Mouse (Mus musculus) v-Abl transformed pro-B cells (cell line): Measurements from ENCODE around the gene Cntln.

ENCODE experiments used
- in situ Hi-C, 2 experiments: fragments of 400-800 bp; cut with MboI; formaldehyde crosslinking; loops; one replicate each; pipeline ENCODE4 v1.15.1; 2025; ENCODE audit not compliant: unreplicated experiment in 2 of 2

The Cntln gene

DNA sequence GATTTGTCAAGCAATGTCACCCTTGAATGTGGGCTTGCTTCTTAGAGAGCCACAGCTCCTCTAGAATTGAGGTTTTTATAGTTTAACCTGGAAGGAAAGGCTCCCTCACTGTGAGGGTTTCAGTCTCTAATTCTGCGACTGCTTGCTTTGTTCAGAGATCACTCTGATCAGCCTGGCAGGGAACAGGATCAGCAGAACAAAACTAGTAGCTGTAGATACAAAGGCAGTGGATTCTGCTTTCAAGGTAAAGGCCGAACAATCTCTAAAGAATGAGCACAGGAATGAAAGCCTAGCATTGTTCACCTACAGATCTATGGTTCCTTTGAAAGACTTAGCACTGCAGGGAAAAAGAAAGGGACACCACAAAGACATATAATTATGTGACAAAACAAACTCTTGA, 161.6 kb downstream of the Cntln start:
- in situ Hi-C loops = no loop called here

DNA sequence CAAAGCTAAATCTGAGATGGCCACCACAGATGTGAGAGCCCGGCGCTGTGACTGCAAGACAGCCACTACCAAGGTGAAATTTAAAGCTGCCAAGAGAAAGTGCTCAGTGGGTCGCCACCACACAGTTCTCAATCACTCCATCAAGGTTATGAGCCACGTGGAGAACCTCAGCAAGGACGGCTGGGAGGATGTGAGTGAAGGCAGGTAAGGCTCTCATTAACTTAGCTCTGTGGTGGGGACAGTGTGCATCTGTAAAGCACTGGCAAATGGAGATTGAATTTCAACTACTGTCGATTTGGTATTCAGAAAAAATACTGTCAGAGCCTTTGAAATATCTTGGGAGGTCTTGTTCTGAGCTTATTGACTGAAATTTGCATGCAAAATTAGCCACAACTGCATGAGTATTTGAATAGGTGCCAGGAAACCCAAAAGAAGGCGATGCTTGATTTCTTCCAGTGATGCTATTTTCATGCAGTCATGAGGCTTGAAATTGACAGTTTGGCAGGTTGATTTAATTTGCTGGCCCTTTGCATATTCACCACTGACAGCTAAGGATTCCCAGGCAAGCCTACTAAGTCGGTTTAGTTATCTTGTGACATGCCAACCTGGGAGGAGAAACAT, 165.9 kb downstream of the Cntln start:
- in situ Hi-C loops = no loop called here

DNA sequence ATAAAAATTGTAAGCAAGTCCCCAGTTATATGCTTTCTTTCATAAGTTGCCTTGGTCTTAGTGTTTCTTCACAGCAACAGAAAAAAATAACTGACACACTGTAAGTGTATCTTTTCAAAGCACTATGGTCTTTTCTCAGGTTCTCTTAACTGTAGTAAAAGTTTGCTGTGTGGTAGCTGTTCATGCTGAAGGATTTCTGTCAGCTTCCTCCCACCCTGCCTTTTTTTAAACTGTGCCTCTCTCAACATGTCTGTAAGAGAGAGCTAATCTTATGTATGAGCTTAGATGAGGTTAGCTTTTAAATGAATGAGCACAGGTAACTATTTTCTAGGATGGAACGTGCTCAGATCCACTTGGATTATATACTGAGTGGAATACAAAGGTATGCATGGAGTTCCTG, 170.5 kb downstream of the Cntln start:
- in situ Hi-C loops = no loop called here

DNA sequence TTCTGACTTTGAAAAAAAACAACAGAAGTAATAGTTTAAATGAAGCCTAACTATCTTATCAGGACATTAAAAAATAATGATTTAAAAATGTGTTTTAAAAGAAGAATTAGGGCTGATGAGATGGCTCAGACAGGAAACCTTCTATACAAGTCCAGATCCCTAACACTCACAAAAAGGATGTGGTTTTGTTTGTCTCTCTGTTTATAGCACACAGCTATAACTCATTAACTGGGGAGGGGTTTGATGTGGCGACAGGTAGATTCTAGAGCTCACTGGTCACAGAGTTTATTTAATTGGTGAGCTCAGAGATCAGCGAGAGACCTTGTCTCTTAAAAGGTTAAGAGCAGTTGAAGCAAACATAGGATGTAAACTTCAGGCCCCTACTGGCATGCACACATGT, 175.5 kb downstream of the Cntln start:
- in situ Hi-C loops = no loop called here

DNA sequence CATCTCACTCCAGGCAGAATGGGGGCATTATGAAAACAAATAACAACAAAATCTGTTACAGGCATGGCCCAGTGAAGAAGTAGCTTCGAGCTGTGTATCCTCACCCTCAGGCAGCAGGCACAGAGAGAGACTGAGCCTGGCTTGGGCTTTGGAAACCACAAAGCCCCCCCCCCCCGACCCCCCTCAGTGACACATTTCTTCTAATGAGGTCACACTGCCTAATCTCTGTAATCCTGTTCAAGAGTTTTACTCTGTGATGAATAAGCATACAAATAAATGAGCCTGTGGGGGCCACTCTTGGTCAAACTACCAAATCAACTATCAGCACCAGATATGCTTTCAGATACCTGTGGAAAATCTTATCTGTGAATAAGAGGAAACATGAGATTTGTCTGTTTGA, 177.6 kb downstream of the Cntln start:
- in situ Hi-C loops = no loop called here

DNA sequence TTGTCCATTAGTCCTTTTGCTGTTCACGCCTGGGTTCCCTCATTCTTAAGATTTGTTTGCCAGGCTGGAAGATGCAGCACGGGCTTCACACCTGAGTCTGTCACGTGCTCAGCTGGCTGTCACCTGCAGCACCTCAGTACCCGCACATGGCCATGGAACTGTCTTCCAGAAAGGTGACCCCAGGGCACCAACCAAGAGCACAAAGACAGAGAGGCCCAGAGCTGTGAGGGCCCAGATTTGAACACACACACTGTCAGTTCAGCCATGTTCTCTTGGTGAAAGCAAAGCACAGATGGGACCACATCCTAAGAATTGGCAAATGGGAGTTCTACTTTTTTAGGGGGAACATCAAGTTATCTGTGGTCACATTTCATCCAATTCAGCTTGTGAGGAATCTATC, 211.9 kb downstream of the Cntln start:
- in situ Hi-C loops = loop anchor here in 1 of 2 experiments (5.0 to 25.0 kb wide), 3 partner anchors 224 to 1309 kb away; no protein-coding TSS in a partner anchor

DNA sequence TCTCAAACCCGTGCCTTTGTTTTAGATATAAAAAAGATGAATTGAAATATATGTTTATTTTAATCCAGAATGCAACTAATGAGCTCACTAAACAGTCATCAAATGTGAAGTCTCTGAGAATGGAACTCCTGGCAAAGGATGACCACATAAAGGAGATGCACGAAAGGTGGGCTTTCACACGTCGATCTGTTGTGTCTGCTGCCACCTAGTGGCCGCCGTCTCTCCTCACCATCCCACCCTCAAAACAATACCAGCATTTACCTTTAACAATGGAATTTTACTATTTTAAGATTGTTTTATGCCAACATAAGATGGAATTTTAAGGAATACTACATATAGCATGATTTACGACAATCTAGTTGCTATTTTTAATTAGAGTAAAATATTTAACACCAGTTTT, 212.6 kb downstream of the Cntln start:
- in situ Hi-C loops = loop anchor here in 1 of 2 experiments (5.0 to 25.0 kb wide), 3 partner anchors 224 to 1309 kb away; no protein-coding TSS in a partner anchor

DNA sequence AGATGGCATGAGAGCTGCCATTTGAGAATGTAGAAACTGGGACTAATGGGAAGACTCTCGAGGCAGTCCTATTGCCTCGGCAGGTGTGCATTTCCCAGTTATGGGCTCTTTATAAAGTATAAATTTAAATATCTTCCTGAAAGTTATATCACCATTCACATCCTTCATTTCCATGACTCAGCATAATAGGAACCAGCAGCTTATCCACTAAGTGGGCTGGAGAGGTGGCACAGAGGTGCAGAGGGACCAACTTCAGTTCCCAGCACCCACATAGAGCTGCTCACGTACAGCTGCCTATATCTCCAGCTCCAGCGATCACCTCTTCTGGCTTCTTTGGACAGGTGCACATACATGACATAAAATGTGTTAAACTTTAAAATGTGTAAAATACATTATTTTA, 218.1 kb downstream of the Cntln start:
- in situ Hi-C loops = no loop called here

DNA sequence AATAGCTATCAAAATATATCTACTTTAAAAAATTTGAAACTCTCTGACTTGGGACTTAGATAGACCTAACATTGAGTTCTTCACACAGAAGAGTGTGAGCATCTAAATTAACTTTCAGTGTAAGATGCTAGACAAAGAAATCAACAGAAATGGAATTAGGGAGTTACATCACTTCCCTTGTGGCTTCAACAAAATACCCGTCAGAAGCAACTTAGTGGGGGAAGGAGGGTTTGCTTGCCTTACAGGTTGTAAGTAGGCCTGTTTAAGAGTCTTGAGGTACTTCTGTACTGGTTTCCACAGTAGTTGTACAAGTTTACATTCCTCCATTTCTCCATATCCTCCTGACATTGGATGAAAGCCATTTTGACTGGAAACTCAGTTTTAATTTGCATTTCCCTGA, 222.3 kb downstream of the Cntln start:
- in situ Hi-C loops = no loop called here

DNA sequence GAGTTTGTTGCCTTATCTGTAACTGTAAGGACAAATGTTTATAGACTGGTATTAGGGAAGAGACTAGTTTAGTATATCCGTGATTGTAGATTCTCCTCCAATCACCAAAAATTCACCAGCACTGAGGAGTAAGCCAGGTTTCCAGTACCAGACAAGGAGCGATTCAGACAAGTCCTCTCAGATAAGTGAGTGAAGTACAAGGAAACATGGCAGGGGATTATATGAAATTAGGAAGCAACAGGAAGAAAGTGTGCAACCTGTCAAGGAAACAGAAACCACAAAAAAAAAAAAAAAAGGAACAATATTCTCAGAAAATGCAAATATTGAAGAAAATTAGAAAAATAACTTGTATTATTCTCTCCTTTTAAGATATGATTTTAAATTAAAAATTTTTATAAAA, 222.9 kb downstream of the Cntln start:
- in situ Hi-C loops = no loop called here

DNA sequence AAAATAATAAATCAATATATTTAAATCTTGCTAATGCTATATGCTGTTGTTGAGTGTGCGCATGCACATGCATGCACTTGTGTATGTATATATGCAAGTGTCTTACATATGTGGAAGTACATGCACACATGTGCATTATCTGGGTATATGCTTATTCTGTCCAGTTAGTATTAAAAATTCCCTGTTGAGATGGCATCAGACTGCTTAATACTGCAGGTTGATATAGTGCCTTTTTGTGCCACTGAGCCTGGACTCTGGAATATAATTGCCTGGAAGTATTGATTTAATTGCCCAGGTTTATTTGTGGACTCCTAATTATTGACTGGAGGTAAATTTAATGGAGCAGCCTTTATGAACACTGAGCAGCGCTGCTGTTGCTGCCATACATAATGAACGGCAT, 236.2 kb downstream of the Cntln start:
- in situ Hi-C loops = no loop called here

DNA sequence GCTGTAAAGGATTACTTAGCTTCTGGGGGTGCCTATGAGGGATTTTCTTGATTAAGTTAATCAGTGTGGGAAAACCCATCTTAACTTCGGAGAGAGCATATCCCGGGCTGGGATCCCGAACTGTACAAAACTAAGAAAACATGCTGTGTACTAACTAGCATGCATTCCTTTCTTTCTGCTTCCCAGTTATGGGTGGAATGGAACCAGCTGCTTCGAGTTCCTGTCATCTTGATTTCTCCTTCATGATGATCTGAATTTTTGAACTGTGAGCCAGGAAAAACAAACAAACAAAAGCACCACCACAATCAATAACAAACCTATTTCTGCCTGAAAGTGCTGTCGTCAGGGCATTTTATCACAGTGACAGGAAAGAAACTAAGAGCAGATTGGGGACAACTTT, 265.6 kb downstream of the Cntln start:
- in situ Hi-C loops = no loop called here

DNA sequence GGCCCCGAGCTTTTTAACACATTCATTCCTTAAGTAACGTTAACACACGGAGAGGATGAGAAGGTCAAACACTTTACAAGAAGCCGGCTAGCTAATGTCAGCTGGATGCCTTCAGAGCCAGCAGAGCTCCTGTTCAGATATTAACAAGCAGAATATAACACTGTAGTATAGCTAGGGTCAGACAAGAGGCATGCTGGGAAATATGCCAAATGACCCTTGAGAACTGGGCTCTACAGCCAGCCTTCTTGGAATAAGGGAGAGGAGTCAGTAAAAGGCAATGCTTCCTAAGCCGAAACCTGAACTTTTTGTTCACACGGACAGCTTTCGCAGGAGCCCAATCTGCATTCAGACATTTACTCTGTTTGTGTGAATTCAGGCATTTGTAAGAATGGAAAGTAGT, 267.8 kb downstream of the Cntln start:
- in situ Hi-C loops = no loop called here

DNA sequence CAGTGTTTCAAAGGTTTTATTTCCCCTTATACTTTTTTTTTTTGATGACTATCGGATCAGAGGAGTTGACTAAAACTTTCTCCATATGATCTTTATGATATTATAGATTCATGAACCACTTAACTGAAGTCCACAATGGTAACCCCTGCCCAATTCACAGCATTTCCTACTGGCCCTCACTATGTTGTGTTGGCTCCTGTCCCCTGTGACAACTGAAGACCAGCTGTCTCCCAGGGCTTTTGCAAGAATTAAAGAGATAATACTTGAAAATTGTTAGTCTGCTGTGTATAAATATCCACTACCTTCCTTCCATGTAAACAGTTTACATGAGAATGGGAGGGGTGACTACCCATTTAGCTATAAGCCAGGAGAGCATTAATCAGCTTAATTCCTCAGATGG, 270.3 kb downstream of the Cntln start:
- in situ Hi-C loops = no loop called here

DNA sequence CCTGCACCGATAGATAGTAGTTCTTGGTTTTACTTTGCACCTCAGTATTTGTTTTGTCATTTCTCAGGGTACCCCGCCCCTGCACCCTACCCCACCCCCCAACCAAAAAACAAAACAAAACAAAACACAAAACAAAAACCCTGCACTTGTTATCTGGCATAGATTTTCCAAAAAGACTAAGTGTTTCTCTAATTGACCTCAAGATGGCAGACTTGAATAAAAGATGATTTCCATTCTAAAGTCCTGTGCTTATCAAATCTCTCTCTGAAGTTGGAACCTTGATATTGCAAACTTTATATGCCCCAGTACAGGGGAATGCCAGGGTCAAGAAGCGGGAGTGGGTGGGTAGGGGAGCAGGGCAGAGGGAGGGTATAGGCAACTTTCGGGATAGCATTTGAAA, 277.0 kb downstream of the Cntln start:
- in situ Hi-C loops = no loop called here

DNA sequence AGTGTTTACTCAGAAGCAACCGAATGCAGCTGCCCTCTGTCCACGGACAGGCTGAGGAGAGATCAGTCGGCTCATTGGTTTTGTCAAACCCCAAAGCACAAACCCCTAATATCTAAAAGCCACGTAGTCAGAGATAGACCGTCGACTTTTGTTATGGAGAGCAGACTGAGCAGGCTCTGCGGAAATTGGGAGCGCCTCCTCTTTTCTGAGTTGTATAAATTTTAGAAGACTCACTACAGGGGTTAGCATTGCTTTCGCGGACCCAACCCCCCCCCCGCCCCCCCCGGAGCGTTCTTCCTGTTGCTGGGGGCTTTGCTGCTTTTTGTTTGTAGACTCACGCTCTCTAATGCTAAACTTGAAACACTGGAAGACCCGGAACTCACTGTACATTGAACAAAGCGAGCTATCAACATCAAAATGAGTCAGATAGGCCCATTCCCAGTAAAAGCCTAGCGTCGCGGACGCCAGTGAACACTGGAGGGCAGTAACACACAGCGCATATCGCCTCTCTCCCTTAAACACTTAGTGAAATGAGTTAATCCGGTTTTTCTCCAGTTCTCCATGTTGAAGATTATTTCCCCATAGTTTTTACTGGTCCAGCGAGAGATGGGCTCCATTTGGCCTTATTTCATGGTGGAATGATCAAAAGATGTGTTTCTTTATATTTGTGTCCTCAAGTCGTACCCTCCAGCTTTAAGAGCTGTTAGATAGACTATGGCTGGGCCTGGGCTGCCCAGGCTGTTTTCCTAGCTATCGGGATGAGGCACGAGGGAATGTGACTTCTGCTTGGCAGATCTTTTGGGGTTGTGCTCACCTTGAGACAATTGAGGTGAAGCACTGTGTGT, 278.6 kb downstream of the Cntln start:
- in situ Hi-C loops = no loop called here

DNA sequence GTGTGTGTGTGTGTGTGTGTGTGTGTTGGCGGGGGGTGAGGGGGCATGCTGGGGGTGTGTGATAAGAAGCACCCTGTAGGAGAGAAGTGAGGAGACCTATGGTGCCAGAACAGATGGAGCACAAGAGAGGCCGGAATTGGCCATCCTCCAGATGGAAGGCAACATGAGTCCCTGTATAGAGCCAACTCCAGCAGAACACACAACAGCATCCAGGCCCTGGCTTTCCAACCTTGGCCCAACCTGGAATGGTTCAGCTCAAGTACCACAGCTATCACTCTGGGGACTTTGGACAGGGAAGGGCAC, 279.2 kb downstream of the Cntln start:
- in situ Hi-C loops = no loop called here

DNA sequence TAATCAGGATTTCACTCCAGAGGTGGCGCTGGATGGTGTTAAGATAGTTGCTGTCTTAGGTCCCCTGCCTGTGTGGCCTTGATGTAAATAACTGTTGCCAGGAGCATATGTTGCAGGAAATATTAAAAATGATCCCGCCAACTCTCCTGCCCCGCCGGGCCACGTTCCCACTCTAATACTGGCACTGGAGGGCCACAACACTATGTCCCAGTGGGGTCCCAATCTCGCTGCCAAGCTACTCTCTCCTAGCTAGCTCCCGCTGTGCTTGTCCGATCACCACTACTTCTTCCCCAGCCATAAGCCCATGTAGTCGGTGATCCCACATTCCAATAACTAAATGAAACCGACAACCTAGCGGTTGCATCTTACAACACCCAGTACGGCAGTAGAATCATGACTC, 283.9 kb downstream of the Cntln start:
- in situ Hi-C loops = no loop called here

DNA sequence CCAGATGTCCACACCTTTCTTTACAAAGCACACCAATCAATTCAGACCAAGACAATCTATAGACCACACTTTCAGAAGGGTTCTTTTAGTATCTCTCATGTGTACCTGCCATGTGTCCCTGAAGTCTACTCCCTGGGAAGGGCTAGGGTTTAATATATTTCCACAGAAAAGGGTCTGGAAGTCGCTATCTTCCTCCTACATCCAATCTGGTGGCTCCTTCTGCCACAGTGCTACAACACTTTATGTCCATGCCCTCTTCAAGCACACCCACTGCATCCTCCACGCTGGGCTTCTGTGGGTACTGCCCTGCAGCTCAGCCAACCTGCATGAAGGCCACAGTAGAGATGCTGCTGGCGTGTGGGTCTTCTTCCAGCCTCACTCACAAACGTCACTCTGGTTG, 291.4 kb downstream of the Cntln start:
- in situ Hi-C loops = no loop called here

DNA sequence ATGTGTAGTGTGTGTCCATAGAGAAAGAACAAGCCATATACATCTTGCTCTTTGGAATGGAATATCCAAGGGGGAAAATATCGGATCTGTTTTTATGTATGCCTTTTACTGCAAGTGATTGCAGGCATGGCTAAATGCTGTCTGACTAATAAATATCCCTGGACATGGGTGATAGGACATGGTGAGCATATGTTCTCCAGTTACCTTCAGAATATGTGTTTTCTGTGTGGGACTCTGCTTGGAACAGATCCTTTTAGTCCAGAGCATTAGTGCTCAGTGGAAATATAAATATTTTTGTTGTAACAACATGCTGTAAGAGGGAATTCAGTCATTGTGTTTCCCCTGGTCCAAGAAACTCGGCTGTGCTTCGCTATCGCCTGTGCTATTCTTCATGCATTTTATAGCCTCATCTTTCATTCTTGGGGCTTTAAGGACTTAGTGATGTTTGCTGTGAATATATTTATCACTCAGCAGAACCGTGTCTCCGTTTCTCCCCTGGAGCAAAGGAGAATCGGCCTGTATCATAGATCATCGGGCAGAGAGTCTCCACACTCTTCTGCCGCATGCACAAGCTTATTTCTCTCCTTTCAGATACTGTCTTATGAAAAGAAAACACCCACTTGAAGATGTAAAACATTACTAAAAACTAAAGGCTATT, 294.4 kb downstream of the Cntln start:
- in situ Hi-C loops = no loop called here
